Mouse (Mus musculus): ENCODE data around the gene Comt.

The Comt gene

GRCm38 (mm10) chr16:18388583-18389435 lies 37.8 kb downstream of the Comt start:
- no peak for DNase-seq (ENCODE audit: low spot score in 2 of 2)

GRCm38 (mm10) chr16:18387704-18388582 lies 38.7 kb downstream of the Comt start:
- peak in 1 of 2 experiments; percentile 17 for DNase-seq (ENCODE audit: low spot score in 2 of 2)

GRCm38 (mm10) chr16:18386972-18387371 lies 39.7 kb downstream of the Comt start:
- DNase-seq (ENCODE audit: low spot score in 2 of 2): peak; percentile 13 to 62

GRCm38 (mm10) chr16:18386451-18386850 lies 40.2 kb downstream of the Comt start:
- DNase-seq (ENCODE audit: low spot score in 2 of 2): no peak

- DNase-seq (ENCODE audit: low spot score in 2 of 2): peak in 1 of 2 experiments; percentile 51
Observed at GRCm38 (mm10) chr16:18385411-18385810, 41.2 kb downstream of the Comt start.

GRCm38 (mm10) chr16:18384659-18385058 lies 42.0 kb downstream of the Comt start:
- DNase-seq (ENCODE audit: low spot score in 2 of 2): no peak

GRCm38 (mm10) chr16:18384211-18384610 lies 42.4 kb downstream of the Comt start:
- peak in 1 of 2 experiments; percentile 54 for DNase-seq (ENCODE audit: low spot score in 2 of 2)

- DNase-seq (ENCODE audit: low spot score in 2 of 2): peak in 1 of 2 experiments; percentile 51
Observed at GRCm38 (mm10) chr16:18383756-18384155, 42.9 kb downstream of the Comt start.

GRCm38 (mm10) chr16:18383045-18383726 lies 43.5 kb downstream of the Comt start:
- no peak for DNase-seq (ENCODE audit: low spot score in 2 of 2)

DNA sequence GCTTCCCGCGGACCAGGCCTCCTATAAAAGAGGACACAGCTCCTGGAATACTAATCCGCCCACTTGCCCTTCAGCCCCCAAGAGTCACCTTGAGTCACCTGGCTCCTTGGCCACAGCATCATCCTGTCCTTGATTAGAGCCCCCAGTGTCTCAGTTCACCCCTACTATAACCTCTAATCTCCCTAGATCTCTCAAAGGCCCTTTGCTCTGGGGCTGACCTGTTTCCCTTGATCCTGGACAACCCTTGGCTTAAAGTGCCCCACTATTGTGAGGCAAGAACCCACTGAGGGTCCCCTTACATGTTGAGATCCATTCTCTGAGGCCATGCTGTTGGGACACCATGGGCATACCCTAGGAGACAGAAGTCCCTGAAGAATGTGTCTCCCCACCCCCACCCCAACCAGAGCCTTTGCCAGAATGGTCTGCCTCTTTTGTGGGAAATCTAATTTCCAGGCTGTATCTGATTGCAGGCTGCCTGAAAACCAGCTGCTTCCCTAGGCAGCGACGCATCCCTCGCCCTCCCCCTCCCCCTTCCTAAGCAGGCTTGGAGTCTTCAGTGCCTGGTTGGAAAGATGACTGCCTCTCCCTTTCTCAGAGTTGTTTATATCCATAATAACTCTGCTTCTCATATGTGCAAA lies 44.9 kb downstream of the Comt start:
- DNase-seq (ENCODE audit: low spot score in 2 of 2): no peak

GRCm38 (mm10) chr16:18380495-18381063 lies 46.1 kb downstream of the Comt start:
- DNase-seq (ENCODE audit: low spot score in 2 of 2): no peak

GRCm38 (mm10) chr16:18379338-18380001 lies 47.2 kb downstream of the Comt start:
- no peak for DNase-seq (ENCODE audit: low spot score in 2 of 2)

- no peak for DNase-seq (ENCODE audit: low spot score in 2 of 2)
Observed at GRCm38 (mm10) chr16:18378489-18378888, 48.2 kb downstream of the Comt start.

GRCm38 (mm10) chr16:18377203-18377602 lies 49.4 kb downstream of the Comt start:
- DNase-seq (ENCODE audit: low spot score in 2 of 2): no peak

- no peak for DNase-seq (ENCODE audit: low spot score in 2 of 2)
Observed at GRCm38 (mm10) chr16:18376297-18376954, 50.2 kb downstream of the Comt start.

GRCm38 (mm10) chr16:18373632-18374031 lies 53.0 kb downstream of the Comt start:
- no peak for DNase-seq (ENCODE audit: low spot score in 2 of 2)

- no peak for DNase-seq (ENCODE audit: low spot score in 2 of 2)
Observed at GRCm38 (mm10) chr16:18370197-18370596, 56.5 kb downstream of the Comt start.

DNA sequence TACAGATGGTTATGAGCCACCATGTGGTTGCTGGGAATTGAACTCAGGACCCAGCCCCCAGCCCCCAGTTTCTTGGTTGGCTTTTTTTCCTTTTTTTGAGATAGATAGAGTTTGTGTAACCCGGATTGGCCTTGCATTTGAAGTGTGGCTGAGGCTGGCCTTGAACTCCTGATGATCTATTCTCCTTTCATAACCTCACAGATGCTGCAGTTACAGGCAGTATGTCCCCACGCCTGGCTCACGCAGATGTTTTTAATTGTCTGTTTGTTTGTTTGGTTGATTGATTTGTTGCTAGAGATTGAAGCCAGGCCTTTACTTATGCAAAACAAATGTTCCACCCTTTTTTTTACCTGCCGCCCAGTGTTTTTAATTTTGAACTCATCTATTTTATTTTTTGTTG lies 59.8 kb downstream of the Comt start:
- no peak for DNase-seq (ENCODE audit: low spot score in 2 of 2)

GRCm38 (mm10) chr16:18362948-18363347 lies 63.7 kb downstream of the Comt start:
- no peak for DNase-seq (ENCODE audit: low spot score in 2 of 2)
